Mouse (Mus musculus): ENCODE measurements around the gene Arhgef12.

The Arhgef12 gene

DNA sequence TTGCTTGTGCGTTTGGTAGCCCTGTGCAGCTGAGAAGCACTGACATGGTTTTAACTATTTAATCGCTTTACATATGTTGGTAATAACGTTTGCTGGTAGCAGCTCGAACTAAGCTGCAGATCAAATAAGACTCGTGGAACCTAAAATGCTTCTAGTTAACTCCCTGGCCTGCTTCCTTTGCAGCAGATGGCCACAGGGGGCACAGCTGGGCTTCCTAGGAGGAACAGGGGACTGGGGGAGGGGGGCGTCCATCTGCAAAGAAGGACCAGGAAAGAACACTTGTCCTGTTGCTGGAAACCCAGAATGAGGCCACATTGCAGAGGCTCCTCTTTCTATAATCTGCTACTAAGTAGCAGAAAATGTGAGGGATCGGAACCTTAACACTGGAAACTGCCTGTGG is 186.8 kb downstream of the Arhgef12 start:
- DNase-seq (ENCODE audit: low spot score) = no peak

GRCm38 (mm10) chr9:42917911-42918310 is 189.1 kb downstream of the Arhgef12 start:
- DNase-seq (ENCODE audit: low spot score) = no peak

Data from ovary, postnatal 36 days (tissue).